13 mouse cellular contexts compared by ENCODE assay signal in the genomic region with DNA sequence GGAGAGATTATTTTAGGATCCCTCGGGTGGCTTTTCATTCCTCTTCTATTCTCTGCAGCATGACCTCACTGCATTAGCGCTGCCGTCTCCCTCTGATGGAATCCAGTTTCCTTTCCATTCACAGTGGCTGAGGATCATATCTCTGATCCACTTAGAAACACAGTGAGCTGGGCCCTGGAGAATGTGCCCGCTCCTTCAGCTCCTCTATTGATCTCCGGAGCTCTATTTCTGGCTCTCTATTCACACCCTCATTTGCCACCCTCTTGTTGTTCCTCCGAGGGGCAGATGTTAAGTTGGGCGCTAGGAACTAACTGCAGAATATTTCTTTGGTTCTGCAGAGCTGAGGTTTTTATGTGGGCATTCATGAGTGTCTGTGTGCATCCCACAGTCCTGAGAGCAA.
DNase-seq lines count a peak whose midpoint lies in the region; ATAC-seq and TF ChIP-seq lines count a peak whose summit lies in the region.
"Had no signal": no experiment of that assay in that cellular context is flagged by ENCODE, and none has a peak within 500 bp of the region (broad histone marks: within the 10 kb centered on the region; RNA-seq: fewer than 3 reads in every experiment).

No protein-coding gene starts in this region.

- H3K4me3 ChIP-seq in intestine, postnatal 0 days (ENCODE audit: low read depth, low read length): no peak overlapping the region
- H3K4me3 ChIP-seq: forebrain, embryonic 13.5 days had no signal

- no peak for ATAC-seq in intestine, postnatal 0 days
- ATAC-seq: forebrain, embryonic 13.5 days; hindbrain, postnatal 0 days; liver, postnatal 0 days; Patski had no signal

- H3K27ac ChIP-seq in intestine, postnatal 0 days (ENCODE audit: low read depth, low read length): no peak overlapping the region
- H3K27ac ChIP-seq: forebrain, embryonic 13.5 days; hindbrain, postnatal 0 days had no signal

- 59% methylated on average over 7 of the region's 7 CpGs for WGBS in intestine, postnatal 0 days

- no peak overlapping the region for H3K9ac ChIP-seq in intestine, postnatal 0 days (ENCODE audit: low read depth, low read length)
- H3K9ac ChIP-seq: forebrain, embryonic 13.5 days; liver, postnatal 0 days had no signal

- DNase-seq in frontal cortex, adult 2 months (ENCODE audit: extremely low spot score in 1 of 2, low spot score in 1 of 2): peak; percentile 20 to 53
- no peak for DNase-seq in frontal cortex, postnatal 14 days (ENCODE audit: low spot score in 2 of 2)
- peak; percentile 71 for DNase-seq in brain, adult 2 months (ENCODE audit: low read depth, low spot score)
- peak; percentile 55 to 72 for DNase-seq in heart, adult 18-20 months
- DNase-seq in heart, postnatal 36 days: peak; percentile 14 to 39
- DNase-seq in neural tube, embryonic 10.5 days (ENCODE audit: extremely low spot score, low spot score): no peak
- no peak for DNase-seq in urinary bladder, postnatal 14 days (ENCODE audit: low spot score)
- DNase-seq: cerebellum, postnatal 14 days; liver, postnatal 0 days had no signal

- no peaks in the 10 kb centered on the region for H3K4me1 ChIP-seq in intestine, postnatal 0 days (replicated peaks; ENCODE audit: control insufficient read depth, insufficient read depth, low read length)

- TF ChIP-seq CTCF in intestine, postnatal 0 days (IDR thresholded peaks at IDR 0.05; ENCODE audit: low read depth): no peak

- no peak overlapping the region for H3K4me2 ChIP-seq in intestine, postnatal 0 days (replicated peaks; ENCODE audit: low read depth)
- H3K4me2 ChIP-seq: forebrain, embryonic 13.5 days had no signal

- no peaks in the 10 kb centered on the region for H3K27me3 ChIP-seq in intestine, postnatal 0 days (replicated peaks; ENCODE audit: control insufficient read depth, insufficient read depth, low read length)
- H3K27me3 ChIP-seq: forebrain, embryonic 13.5 days; Patski had no signal

- intact Hi-C loops in heart, postnatal 36 days (cut with DNase I): loop anchor here (5.0 kb wide), 2 partner anchors 80 to 545 kb away; no protein-coding TSS in a partner anchor

- no peaks in the 10 kb centered on the region for H3K9me3 ChIP-seq in intestine, postnatal 0 days (ENCODE audit: control insufficient read depth)

- no peaks in the 10 kb centered on the region for H3K36me3 ChIP-seq in intestine, postnatal 0 days (ENCODE audit: control insufficient read depth, insufficient read depth)

Comparison
In these comparisons a context has a peak if more than half of its experiments do, and no peak if none do; other contexts are left out.
1. DNase-seq: peak in frontal cortex, adult 2 months (2 of 2), brain, adult 2 months (single experiment), heart, adult 18-20 months (2 of 2) and heart, postnatal 36 days (2 of 2); none in frontal cortex, postnatal 14 days (0 of 2), neural tube, embryonic 10.5 days (single experiment) and urinary bladder, postnatal 14 days (single experiment).